Mouse (Mus musculus): ENCODE data around the gene Wdr83.

GRCm38 (mm10) chr8:85076001-85076400, 5.1 kb downstream of the Wdr83 start:
- TF ChIP-seq CTCF (IDR thresholded peaks at IDR 0.05; ENCODE audit: low read depth, low read length), result peak; percentile 90
- TF ChIP-seq EP300 (IDR thresholded peaks at IDR 0.05; ENCODE audit: insufficient read depth, low read depth, low read length), result no peak
